Mouse (Mus musculus): ENCODE results near the gene Cdh4.

Gene Cdh4

DNA sequence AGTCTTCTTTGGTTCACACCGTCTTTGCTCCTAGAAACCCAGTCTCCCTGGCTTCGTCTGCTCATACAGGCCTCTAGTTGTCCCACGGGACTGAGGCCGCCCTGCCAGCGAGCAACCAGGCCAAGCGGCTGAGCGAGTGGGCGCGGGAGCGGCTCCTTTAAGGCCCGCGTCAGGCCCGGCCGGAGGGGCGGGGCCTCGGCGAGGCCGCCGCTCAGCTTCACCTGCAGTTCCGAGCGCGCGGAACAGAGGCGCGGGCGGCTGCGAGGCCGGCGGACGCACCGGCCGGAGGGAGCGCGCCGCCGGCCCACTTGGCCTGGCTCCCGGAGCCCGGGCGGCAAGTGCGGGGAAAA, at the start of gene Cdh4:
Gene Cdh4 (plus strand): TSS at position 241 of the 350 bp plus-strand sequence.
- no peak for DNase-seq

DNA sequence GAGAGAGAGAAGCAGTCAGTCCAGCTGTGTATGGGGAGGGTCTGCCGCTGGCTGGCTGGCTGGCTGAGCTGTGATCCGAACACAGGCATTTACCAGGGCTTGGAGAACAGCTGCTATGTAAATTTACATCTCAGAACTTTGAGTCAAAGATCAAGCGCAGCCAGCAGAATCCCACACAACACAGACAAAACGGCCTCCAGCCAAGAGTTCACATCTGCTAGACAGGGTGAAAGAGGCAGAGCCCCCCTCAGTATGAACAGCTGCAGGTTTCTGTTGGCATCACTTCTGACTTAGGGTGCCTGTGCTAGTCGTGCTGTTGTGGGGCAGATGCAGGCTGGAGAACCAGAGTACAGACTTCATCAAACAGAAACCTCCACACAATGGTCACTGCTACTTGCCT, 46.8 kb upstream of the Cdh4 start:
- DNase-seq = no peak

DNA sequence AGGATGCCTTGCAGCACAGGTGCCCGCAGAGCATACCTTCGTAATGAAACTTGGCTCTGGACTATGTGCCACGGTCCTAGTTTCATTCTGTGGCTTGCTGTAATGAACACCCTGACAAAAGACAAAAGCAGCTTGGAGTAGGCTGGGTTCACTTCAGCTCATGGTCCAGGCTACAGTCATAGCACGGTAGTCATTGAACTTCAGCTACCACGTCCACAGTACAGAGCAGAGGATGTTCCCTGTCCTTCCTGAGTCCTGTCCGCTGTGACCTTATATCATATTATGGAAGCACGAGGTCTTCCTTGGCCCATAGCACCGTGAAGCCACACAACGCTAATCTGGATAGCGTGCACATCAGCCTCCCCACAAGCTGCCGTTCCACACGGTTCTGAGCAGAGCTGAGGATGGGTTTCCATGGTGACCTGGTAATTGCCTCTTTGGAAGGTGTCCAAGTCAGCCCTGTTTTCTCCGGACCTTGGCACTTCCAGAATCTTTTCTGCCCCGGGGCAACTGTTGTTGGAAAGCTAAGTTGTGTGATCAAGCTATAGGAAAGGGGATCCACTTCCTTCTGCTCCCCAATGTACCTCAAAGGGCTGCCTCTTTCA, 42.5 kb upstream of the Cdh4 start:
- DNase-seq = no peak

DNA sequence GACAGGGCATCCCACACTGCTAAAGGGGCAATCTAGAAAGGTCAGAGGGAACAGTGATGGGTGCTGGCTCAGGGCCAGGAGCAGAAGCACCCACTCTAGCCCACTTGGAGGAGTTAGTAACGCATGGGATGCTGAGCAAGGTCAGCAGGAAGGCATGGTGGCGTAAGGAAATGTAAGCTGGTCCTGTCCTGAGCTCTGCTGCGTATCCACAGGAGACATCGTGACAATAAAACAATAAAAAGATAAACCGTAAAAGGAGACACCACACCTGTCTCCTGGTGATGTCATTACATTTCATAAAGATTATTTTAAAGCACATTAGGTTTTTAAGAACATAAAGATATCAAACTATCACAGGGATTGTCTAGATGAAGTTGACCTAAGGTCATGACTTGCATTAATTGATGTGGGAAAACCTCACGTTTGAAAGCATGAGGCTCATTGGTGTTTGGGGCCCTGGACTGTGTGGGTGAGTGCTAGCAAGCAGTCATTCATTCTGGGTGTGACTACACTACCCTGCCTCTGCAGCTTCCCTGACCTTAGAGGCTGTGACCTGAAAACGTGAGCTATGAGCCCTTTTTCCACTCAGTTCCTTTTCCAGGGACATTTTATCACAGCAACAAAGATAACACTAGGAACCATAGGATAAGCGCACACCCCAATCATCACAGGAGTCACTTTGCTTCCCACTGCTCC, 31.2 kb upstream of the Cdh4 start:
- DNase-seq = no peak

DNA sequence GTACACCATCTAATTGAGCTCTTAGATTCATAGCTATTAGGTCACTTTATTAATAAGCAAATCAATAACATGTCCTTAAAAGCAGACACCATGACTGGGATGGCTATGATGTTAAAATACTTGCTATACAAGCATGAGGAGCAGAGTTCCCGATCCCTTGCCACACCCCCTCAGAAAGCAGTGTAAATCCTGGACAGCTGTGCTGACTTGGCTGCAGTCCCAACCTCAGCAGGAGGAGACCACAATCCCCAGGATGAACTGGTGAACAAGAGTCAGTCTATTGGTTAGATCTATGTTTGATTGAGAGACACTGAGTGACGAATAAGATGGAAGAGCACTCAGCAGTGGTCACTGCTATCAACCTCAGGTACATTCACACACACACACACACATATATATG, 29.3 kb upstream of the Cdh4 start:
- DNase-seq = no peak

DNA sequence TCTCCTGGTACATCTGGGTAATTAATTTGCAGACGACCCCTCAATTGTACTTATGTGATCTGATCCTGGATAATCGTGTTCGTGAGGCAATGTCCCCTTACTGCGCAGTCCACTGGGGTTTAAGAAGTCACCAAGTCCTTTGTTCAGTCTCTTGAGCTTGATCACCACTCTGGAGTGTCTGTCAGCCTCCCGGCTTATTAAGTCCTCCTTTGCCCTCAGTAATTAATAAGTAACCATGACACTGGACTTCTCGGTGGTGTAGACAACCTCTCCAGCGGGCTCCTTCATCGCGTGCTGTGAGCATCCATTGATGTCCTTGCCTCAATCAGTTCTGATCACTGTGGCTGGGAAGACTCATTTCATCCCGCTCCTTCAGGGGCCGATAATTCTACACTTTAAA, 28.0 kb upstream of the Cdh4 start:
- no peak for DNase-seq

DNA sequence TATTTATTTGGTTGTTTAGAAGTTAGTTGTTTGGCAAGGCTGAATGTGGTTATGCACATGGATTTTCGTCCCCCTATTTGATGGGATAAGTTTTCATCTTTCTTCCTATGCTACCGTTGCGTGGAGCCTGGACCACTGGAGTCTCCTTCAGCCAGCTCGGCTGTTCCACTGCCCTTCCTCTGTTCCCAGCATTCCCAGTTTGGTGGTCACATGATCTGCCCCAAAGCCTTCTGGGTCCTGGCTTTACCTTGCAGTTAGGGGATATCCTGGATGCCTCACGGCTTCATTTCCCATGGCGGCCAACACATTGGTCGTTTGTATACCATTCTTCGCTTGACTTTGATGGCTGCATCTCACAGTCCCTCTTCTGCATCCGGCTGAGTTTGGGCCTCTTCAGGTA, 27.5 kb upstream of the Cdh4 start:
- no peak for DNase-seq

DNA sequence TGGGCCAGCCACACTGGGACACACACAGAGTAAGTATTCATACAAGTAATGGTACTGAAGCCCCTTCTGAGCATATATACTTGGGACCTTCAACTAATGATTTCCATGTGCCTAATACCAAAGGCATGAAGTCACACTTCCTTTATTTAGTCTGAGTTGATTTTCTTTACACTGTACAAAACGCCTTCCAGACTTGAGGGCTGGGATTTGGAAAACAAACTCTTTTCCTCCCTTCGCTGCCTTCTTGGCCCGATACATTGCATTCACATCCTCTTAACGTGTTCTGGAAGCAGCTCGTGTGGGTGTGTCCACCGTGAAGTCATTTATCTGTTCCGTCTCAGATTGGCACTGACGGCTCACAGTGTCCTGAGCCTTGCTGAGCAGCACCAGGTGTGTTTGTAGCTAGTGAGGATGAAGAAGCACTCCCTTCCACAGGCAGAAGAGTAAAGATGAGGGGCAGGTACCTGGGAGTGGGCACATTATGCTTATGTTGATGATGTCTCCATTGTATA, 26.3 kb upstream of the Cdh4 start:
- no peak for DNase-seq

DNA sequence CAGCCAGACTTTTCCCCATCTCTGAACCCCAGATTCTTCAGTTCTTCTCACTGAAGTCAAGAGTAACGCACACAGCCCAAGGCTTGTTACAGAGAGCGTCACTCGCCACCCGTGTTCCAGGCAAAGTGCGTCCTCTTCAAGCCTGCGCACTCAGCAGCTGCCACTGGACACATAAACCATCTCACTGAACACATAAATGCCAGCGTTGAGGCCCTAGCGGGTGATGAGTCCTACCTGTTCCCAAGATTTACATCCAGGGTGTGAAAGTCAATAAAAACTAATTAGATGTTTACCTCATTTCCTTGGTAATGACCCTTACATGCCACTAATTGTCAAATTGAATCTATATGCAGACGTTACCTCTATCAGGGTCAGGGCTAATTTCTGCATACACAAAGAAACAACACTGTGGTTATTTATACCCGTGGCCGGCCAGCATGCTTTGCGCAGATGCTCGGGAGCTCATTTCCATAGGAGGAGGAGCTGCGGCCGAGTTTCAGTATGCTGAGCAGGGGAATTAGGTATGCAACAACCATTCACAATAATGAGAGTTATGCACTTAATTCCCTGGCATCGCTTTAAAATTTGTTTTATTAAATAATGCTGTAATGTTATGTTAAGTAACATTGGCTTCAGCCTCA, 25.5 kb upstream of the Cdh4 start:
- DNase-seq = no peak

DNA sequence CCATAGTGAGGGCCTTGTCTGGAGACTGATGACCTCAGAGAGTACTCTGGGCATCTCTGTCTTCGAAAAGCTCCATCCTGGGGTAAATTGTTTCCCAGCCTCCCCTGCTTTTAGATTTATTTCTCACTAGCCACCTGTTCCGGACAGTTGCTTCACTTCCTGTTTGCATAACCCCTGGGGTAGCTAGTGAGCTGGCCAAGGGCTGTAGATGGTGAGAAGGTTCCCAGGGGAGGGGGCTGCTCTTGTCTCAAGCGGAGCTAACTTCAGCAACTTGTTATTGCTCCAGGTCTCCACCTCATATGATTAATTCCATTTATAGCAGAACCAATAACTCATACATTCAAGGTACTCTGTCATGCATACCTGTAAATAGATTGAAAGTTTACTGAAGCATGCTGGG, 16.6 kb upstream of the Cdh4 start:
- no peak for DNase-seq

DNA sequence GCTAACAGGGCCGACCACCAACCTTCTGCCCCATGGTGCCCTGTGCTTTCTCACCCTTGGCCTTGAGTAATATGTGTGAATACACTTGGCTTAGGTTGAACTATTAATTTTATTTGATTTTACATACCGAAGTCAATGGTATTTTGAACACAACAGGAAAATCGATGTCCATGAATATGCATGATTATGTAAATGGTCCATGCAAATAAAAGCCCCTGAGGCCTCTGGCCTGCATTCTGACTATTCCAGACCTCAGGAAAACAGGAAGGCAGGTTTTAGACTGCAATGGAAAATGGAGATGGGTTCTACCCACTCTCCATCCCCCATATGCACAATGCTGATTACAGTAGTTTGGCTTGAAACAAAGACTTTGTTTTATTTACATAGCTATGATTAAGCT, 13.3 kb upstream of the Cdh4 start:
- DNase-seq = no peak

DNA sequence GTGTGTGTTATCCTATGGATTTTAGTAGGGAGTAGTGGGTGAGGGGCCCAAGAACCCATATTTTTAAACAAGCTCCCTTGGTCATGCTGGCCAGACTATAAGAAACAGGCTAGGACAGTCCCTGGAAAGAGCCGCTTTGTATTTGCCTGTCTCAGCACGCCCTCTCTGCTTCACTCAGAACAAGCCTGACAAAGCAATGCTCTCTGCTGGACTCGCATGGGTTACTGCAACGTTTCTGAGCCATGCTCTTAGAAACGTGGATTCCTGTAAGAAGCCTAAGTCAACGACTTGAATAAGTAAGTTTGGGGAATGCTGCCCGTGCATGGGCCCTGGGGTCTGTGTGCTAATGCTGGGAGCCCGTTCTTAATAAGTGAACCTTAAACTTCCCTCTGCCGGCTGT, 2.1 kb upstream of the Cdh4 start:
- no peak for DNase-seq

DNA sequence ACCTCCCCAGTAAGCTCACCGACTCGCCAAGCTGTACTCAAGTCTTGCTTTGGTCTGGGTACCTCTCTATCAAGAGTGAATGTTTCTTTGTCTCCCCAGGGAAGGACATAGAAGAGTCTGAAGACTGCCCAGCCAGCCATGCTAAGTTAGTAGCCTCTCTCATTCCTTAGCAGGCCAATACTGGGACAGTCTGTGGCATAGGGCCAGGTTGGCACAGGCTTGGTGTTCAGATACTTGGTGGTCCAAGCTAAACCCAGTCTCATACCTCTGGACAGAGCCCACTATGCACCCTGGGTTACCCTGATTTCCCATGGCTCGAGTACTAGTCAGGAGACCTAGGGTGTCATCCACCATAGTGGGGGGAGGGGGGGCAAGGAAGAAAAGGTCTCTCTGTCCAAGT, 1.1 kb upstream of the Cdh4 start:
- DNase-seq = no peak

DNA sequence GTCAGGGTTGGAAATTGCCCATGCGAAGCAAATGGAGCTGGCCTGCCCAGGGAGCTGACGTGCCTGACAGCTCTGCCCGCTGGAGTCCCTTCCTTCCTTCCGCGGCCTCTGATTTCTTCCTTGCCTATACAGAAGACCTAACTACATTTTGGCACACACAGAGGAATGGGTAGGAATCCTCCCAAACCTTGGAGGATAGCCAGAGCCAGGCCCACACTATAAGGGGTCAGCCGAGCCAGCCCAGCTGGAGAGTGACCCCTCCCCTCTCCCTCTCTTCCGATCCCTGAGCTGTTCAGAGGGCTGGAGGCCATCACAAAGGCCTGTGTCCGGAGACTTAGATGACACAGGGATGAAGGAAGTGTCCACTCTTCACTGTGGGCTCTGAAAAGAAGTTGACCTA, 514 bp upstream of the Cdh4 start:
- no peak for DNase-seq

DNA sequence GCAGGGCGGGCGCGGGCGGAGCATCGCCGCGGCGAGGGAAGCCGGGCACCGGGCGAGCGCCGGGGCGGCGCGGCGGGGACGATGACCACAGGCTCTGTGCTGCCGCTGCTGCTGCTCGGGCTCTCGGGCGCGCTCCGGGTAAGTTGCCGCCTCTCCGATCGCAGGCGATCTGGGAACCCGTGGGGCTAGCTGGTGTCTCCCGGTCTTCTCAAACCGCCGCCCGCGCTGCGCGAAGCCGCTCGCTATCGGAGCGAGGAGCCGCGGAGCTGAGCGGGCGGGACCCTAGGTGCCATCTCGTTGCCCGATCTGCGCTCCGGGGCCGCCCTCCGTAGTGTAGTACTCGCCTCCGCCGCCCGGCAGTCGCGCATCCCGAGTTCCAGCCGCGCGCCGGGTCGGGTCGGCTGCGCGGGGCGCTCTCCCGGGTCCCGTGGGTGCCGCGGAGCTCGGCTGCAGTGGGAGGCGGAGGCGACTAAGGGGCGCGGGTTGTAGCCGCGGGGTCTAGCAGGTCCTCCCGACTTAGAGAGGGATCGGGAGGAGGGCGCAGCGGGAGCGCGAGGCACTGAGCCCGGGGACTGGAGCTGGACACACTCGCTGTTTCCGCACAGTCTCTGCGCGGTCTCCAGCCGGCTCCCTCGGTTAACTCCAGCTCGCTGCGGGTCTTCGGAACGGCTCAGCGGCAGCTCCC, 452 bp downstream of the Cdh4 start:
- peak; percentile 32 for DNase-seq

DNA sequence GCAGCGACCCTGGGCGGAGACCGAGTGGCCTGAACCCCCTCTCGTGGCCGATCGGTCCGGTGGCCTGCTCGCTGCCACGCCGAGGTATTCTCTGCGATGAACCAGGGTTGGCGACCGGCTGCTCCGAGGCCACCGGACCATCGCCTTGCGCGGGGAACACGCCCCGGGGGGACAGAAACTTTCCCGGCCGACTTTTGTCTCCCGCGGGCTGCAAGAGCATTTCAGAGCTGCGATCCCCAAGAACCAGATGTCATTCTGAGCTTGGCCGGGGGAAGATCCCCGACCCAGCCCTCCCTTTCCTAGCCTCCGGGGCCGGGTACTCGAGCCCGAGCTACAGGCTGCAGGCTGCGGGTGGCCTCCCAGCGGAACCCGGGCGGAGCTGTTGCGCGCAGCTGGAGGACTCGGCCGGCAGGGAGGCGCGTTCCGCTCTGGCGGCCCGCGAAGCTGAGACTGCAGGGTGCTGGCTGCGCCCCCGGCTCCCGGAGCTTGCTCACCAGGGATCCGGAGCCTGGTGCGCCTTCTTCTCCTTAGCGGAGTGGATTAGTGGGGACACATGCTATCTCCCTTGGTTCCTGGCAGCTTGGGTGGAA, 1.1 kb downstream of the Cdh4 start:
- DNase-seq = peak; percentile 20

DNA sequence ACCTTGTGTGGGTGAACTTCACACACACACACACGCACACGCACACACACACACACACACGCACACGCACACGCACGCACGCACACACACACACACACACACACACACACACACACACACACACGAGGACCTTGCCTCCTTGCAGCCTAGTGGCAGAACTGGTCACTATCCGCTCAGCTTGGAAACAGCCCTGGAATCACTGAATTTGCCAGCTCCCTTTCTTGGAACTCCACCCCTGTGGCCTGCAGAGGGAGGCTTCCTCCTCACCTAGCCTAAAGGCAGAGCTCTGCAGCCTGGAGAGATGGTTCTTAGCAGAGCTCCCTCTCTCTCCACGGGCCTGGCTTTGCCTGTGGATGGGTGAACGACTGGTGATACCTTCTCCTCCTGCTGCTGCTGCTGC, 1.7 kb downstream of the Cdh4 start:
- no peak for DNase-seq

DNA sequence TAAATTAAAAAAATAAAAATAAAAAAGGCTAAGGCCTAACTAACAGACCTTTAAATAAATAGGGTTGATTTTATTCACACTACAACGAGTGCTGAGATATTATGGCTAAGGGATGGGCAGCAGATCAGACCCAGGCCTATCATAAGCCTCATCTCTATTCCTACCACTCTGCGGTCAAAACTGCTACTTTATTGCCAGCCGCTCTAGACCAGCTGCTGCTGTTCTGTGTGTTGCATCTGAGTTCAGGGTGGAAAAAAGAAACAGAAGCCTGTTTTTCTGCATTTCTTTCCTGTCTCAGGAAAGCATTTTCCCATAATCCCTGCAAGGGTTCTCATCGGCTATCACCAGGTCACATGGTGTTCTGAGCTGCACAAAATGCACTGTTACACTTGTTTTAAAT, 6.0 kb downstream of the Cdh4 start:
- DNase-seq = no peak

DNA sequence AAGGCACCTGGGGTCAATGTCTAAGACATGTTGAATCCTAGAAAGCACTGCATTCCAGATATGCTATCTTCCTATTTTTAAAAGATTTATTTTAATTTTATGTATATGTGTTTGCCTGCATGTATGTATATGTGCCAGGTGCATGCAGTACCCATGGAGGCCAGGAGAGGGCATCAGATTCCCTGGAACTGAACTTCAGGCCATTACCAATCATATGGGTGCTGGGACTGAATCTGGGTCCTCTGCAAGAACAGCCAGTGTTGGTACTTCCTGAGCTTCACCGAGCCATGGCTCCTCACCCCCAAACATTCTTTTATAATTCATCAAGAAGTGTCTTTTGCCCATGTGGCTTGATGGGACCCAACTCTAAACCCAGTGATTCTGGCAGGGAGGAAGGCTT, 6.8 kb downstream of the Cdh4 start:
- DNase-seq = no peak

DNA sequence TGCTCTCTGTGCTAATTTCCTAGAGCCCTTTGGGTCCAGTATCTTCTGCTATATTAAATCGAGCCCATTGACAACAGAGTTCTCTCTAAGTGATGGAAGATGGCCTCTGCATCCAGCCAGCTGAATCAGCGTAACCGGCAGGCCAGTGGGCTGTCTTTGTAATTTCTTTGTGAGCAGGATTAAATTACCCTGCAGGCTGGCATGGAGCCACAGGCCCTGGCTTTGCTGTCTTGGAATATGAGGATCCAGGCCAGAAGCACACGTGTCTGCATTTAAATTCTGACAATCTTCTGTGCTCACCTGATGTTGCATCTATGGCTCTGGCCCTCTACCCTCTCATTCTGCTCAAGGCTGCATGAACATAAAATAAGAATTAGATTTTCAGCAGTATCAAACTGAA, 17.0 kb downstream of the Cdh4 start:
- DNase-seq = no peak

DNA sequence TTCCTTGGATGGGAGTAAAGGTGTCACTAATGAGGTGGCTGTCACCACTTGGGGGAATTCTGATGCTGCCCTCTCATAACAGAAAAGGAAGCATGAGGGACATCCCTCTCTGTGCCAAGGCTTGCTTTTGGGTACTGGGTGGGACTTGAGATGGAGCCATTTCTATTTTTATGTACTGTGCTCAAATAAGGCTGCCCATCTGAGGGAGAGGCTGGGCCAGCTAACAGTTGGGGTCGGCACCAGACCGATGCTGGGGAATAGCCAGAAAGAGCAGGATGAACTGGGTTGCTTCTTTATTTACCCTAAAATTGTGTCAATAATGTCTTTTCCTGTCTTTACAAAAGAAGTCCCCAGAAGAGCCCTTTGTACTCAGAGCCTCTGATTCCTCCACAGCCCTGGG, 17.4 kb downstream of the Cdh4 start:
- DNase-seq = no peak

DNA sequence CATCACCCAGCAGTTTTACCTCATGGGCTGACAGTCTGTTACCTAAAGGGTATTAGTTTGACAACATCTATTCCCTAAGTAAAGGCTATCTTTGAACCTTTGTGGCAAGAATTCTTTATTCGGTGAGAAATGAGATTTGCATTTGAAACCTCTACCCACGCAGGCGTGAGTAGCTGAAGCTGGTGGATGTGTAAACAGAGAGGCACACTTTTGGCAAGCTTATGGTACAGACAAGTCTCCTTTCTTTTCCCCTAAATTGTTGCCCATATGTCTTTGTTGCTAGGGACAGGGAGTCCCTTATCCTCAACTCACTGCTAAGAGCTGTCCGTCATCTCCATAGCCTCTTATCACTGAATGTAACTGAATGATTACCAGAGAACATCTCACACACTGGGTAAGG, 21.3 kb downstream of the Cdh4 start:
- no peak for DNase-seq

DNA sequence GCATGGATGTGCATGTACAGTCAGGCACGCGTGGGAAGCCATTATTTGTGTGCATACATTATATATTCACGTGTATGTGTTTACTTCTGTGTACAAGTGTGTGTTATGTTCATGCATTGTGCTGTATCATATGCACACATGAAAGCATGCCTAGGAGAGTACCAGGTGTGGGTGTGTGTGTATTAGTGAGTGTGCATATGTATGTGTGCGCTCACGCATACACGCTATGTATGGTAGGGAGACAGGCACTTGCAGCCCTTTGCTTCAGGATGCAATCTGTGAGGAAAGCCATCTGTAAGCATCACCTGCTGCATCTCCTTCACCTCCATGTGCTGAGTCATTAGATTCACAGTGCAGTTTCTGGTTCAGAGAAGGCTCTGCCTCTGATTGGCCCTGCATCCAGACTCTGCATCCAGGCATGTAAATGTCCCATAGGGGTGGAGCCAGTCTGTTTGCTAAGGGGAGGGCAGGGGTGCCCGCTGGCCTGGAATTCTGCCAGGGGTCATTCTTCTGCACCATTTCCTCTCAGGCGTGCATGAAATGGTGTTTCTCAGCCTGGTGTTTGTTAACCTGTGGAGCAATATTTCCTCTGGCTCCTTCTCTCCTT, 25.7 kb downstream of the Cdh4 start:
- no peak for DNase-seq

Measured in thymus, postnatal 4 days (tissue).